Mouse (Mus musculus) forebrain, embryonic 15.5 days (tissue): ENCODE data around the gene Mt4. TPM values are rescaled to one million over a fixed set of nuclear protein-coding genes. Genes with fewer than 3 reads are reported as not detected.
A peak's percentile ranks its signal among the peaks of the same experiment; 100 is the strongest.

Experiments
- ATAC-seq: fragments of 200-750 bp; cut with Nextera tagmentation; replicated peaks from 2 replicates; pipeline ENCODE4 v1.8.0; 2017; ENCODE audit warnings: mild to moderate bottlenecking, moderate TSS enrichment, moderate library complexity
- H3K27ac ChIP-seq: fragments of 300-500 bp; sonication (generic); replicated peaks from 2 replicates; pipeline ENCODE4 v1.5.1; 2015; ENCODE audit warnings: mild to moderate bottlenecking, inconsistent platforms
- H3K27me3 ChIP-seq: fragments of 300-500 bp; sonication (generic); 2 replicates; pipeline ENCODE4 v1.6.1; 2015; ENCODE audit warnings: inconsistent platforms
- H3K36me3 ChIP-seq: fragments of 300-500 bp; sonication (generic); 2 replicates; pipeline ENCODE4 v1.6.1; 2015; ENCODE audit warnings: mild to moderate bottlenecking, inconsistent platforms
- H3K4me1 ChIP-seq: fragments of 300-500 bp; sonication (generic); 2 replicates; pipeline ENCODE4 v1.6.1; 2015; ENCODE audit warnings: inconsistent platforms
- H3K4me2 ChIP-seq: fragments of 300-500 bp; sonication (generic); replicated peaks from 2 replicates; pipeline ENCODE4 v1.6.1; 2015; ENCODE audit warnings: mild to moderate bottlenecking, inconsistent platforms
- H3K4me3 ChIP-seq: fragments of 300-500 bp; sonication (generic); 2 replicates; pipeline ENCODE4 v1.5.1; 2015; ENCODE audit warnings: mild to moderate bottlenecking, inconsistent platforms
- H3K9ac ChIP-seq: fragments of 300-500 bp; sonication (generic); replicated peaks from 2 replicates; pipeline ENCODE4 v1.6.1; 2015; ENCODE audit warnings: mild to moderate bottlenecking, inconsistent platforms
- H3K9me3 ChIP-seq: fragments of 300-500 bp; sonication (generic); 2 replicates; pipeline ENCODE4 v1.6.1; 2016; ENCODE audit warnings: inconsistent platforms
- WGBS: fragments of 180-500 bp; shearing (Covaris S2); methylation state at CpG from one replicate; pipeline ENCODE4 v1.1.7; 2015; ENCODE audit warnings: mixed read lengths; 5-methylcytosine and 5-hydroxymethylcytosine counted together
- polyA plus RNA-seq: library from polyadenylated mRNA; unstranded; fragments of >200 nt; fragmentation: Nextera tagmentation; extraction: Ambion mirVana; gene quantifications from 2 replicates; pipeline ENCODE4 v1.2.1, GENCODE M21; 2015

Gene Mt4
- polyA plus RNA-seq: not detected in 2 replicates

DNA sequence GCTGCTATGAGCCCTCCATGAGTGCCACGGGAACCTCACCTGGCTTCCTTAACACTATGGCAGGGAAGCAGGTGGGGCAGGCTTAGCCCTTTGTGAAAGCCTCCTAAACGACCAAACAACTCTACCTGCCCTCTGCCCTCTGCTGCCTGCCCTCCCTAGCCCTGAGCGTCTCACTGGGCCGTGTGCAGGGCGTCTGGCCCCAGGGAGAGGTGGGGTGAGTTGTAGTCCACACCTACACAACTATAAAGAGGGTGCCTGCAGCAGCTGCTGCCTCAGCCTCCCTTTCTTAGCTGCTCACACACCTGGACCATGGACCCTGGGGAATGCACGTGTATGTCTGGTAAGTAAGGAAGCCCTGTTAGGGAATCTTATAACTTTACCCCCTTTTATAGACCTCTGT, at the start of gene Mt4:
Gene Mt4 (plus strand): TSS at position 265 of the 400 bp plus-strand sequence.
- ATAC-seq: no peak
- WGBS: 65% methylated on average over 6 of the region's 6 CpGs
- no peak within 1 kb of the TSS for H3K4me3 ChIP-seq
- no peaks in the 10 kb centered on the region for H3K9me3 ChIP-seq
- H3K4me1 ChIP-seq: no peaks in the 10 kb centered on the region
- H3K27me3 ChIP-seq: no peaks in the 10 kb centered on the region
- H3K27ac ChIP-seq: no peak within 1 kb of the TSS
- no peak within 1 kb of the TSS for H3K9ac ChIP-seq
- H3K36me3 ChIP-seq: no peaks in the 10 kb centered on the region
- H3K4me2 ChIP-seq: no peak within 1 kb of the TSS

DNA sequence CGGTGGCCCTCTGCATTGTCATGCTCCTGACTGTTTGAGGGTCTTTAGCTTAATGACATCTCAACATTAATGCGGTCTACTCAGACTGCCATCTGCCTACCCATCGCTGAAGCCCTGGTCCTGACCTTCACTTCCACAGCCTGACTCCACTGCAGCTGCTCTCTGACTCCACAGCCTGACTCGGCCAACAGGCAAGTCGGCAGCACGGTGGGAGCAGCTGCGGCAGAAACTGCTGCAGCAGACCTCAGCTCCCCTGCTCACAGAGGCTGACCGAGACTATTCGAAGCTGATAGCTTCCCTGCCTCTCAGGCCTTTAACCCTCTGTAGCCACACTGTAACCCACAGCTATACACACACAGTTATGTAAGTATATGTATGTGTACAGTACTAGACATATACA, 49.0 kb upstream of the Mt4 start:
- H3K9me3 ChIP-seq: no peaks in the 10 kb centered on the region
- 91% methylated on average over 9 of the region's 9 CpGs for WGBS
- no peak for ATAC-seq

GRCm38 (mm10) chr8:94089715-94090114, 47.3 kb upstream of the Mt4 start:
- WGBS: 63% methylated on average over 6 of the region's 6 CpGs
- Histone ChIP-seq H3K4me1 (no peaks in the 10 kb centered on the region), H3K9ac (no peak overlapping the region), H3K4me2 (no peak overlapping the region), H3K4me3 (no peak overlapping the region), H3K36me3 (peaks cover 2% of the 10 kb centered on the region; the same call in 1 of the 2 replicates), H3K27ac (no peak overlapping the region), H3K9me3 (no peaks in the 10 kb centered on the region), H3K27me3 (no peaks in the 10 kb centered on the region)
- ATAC-seq: no peak

More for the DNA sequence above, 49.0 kb upstream of the Mt4 start:
- H3K4me1 ChIP-seq: no peaks in the 10 kb centered on the region
- H3K4me3 ChIP-seq: no peak overlapping the region
- no peaks in the 10 kb centered on the region for H3K27me3 ChIP-seq
- H3K36me3 ChIP-seq: peaks cover 2% of the 10 kb centered on the region; the same call in 1 of the 2 replicates
- H3K27ac ChIP-seq: no peak overlapping the region
- no peak overlapping the region for H3K9ac ChIP-seq
- no peak overlapping the region for H3K4me2 ChIP-seq

DNA sequence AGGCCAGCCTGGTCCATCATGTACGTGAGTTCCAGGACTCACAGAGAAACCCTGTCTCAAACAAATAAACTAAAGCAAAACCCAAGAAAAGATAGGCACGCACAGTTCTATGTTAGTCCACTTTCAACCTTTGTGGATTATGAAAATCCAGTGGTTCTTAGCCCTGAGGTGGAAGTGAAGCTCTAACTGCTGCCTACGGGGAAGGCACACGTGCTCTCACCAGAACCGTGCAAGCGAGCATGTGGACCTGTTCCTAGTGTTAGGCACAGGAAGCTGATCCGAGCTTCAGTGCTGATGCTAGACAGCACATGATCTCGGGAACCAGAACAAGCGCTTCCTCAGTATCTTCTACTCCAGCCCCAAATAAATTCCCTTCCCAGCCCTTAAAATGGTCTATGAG, 44.1 kb upstream of the Mt4 start:
- Histone ChIP-seq H3K4me1 (peaks cover 7% of the 10 kb centered on the region; the same call in 1 of the 2 replicates), H3K9ac (no peak overlapping the region), H3K27me3 (no peaks in the 10 kb centered on the region), H3K4me2 (no peak overlapping the region), H3K9me3 (no peaks in the 10 kb centered on the region), H3K27ac (no peak overlapping the region), H3K4me3 (no peak overlapping the region), H3K36me3 (no peaks in the 10 kb centered on the region; the same call in 1 of the 2 replicates)
- no peak for ATAC-seq
- WGBS: 89% methylated on average over 9 of the region's 9 CpGs

- WGBS: 84% methylated on average over 6 of the region's 6 CpGs
- no peak overlapping the region for H3K4me2 ChIP-seq
Observed at GRCm38 (mm10) chr8:94094281-94094680, 42.7 kb upstream of the Mt4 start.

DNA sequence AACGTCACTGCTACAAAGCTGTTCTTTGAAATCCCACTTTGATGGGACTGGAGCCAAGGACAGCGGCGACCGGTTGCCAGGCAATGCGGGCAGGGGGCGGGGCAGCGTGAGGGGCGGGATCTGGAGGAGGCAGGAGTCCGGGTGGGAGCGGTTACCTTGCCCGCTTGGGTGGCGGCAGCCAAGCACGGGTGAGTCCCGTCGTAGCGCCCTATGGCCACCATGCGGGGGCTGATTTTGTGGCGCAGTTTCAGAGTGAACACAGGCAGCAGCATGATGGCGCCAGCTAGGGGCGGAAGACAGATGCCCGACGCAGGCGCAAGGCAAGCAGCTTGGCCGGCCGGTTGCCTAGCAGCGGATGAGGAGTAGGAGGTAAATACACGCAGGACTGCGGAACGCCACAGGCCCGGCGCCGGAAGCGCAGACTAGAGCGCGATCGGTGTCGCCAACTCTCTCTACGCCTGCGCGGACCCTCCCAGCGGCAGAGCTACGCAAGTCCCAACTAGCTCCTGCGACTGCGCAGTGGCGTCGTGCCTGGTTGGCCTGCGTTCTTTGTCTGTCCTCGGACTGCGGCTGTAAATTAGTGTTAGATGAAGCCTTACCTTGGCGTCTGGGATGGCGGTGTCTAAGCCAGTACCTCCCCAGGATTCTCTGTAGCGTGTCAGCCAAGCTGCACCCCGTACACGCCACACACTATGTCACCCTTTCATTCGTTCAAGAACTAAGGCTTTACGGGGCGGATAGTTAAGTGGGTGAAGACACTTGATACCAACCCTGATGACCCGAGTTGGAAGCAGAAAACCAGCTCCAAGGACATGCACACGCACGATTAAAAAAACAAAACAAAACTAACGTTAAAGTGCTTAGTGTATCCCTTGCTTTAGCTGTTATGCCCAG, 38.7 kb upstream of the Mt4 start, which contains the start of gene Bbs2:
Gene Bbs2 (minus strand): TSS at position 848 of the 894 bp plus-strand sequence.
- Histone ChIP-seq H3K27me3 (no peaks in the 10 kb centered on the region), H3K27ac (peak within 1 kb of the TSS; percentile 98), H3K4me2 (peak within 1 kb of the TSS; percentile 56), H3K9ac (peak within 1 kb of the TSS; percentile 65), H3K4me1 (peaks cover 12% of the 10 kb centered on the region), H3K4me3 (peak within 1 kb of the TSS; percentile 61), H3K9me3 (no peaks in the 10 kb centered on the region), H3K36me3 (no peaks in the 10 kb centered on the region)
- peak; percentile 99 for ATAC-seq
- under 1% methylated on average over 61 of the region's 61 CpGs for WGBS

More at GRCm38 (mm10) chr8:94094281-94094680, 42.7 kb upstream of the Mt4 start:
- Histone ChIP-seq H3K36me3 (no peaks in the 10 kb centered on the region), H3K9me3 (no peaks in the 10 kb centered on the region), H3K27me3 (no peaks in the 10 kb centered on the region), H3K27ac (no peak overlapping the region), H3K4me3 (no peak overlapping the region), H3K4me1 (peaks cover 12% of the 10 kb centered on the region), H3K9ac (no peak overlapping the region)
- ATAC-seq: no peak

DNA sequence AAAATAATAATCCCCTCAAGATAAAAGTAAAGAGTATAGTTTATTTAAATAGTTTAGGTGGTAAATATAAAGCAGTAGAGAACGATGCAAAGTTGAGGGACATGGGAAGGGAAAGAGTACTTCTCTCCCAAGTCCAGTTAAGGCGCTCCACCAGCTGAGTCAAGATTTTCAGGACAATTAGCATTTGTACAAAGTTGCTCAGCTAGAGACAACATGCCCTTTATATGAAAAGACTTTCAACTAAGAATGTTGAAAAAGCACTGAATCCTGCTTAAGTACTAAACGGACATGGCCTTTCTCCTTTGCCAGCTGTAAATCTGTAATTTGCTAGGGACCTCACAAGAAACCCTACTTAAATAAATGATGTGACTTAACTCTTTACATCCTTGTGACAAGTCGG, 38.0 kb upstream of the Mt4 start:
- H3K27ac ChIP-seq: peak overlapping the region; percentile 98
- peak overlapping the region; percentile 56 for H3K4me2 ChIP-seq
- H3K4me1 ChIP-seq: peaks cover 12% of the 10 kb centered on the region
- 11% methylated on average over 4 of the region's 4 CpGs for WGBS
- ATAC-seq: no peak
- H3K4me3 ChIP-seq: peak overlapping the region; percentile 61
- no peaks in the 10 kb centered on the region for H3K9me3 ChIP-seq
- peak overlapping the region; percentile 56; the same call in 1 of the 2 replicates for H3K9ac ChIP-seq
- no peaks in the 10 kb centered on the region for H3K27me3 ChIP-seq
- no peaks in the 10 kb centered on the region for H3K36me3 ChIP-seq

- H3K27ac ChIP-seq: no peak overlapping the region
- peaks cover 4% of the 10 kb centered on the region for H3K4me1 ChIP-seq
- ATAC-seq: no peak
- H3K4me3 ChIP-seq: no peak overlapping the region
- no peak overlapping the region for H3K9ac ChIP-seq
- no peak overlapping the region for H3K4me2 ChIP-seq
- WGBS: 49% methylated on average over 5 of the region's 5 CpGs
- no peaks in the 10 kb centered on the region for H3K27me3 ChIP-seq
- H3K9me3 ChIP-seq: no peaks in the 10 kb centered on the region
- H3K36me3 ChIP-seq: no peaks in the 10 kb centered on the region
Observed at GRCm38 (mm10) chr8:94104146-94104545, 32.9 kb upstream of the Mt4 start.

- WGBS: 81% methylated on average over 3 of the region's 3 CpGs
- Histone ChIP-seq H3K9me3 (no peaks in the 10 kb centered on the region), H3K36me3 (no peaks in the 10 kb centered on the region), H3K9ac (no peak overlapping the region), H3K4me1 (0 out of 2 replicates have a peak, but pooled peaks cover 4% of the 10 kb centered on the region), H3K4me2 (no peak overlapping the region), H3K27ac (no peak overlapping the region), H3K27me3 (no peaks in the 10 kb centered on the region), H3K4me3 (no peak overlapping the region)
- ATAC-seq: no peak
Observed at GRCm38 (mm10) chr8:94107871-94108270, 29.1 kb upstream of the Mt4 start.

- no peak for ATAC-seq
- 90% methylated on average over 6 of the region's 6 CpGs for WGBS
- no peaks in the 10 kb centered on the region for H3K9me3 ChIP-seq
Observed at GRCm38 (mm10) chr8:94109396-94109795, 27.6 kb upstream of the Mt4 start.

DNA sequence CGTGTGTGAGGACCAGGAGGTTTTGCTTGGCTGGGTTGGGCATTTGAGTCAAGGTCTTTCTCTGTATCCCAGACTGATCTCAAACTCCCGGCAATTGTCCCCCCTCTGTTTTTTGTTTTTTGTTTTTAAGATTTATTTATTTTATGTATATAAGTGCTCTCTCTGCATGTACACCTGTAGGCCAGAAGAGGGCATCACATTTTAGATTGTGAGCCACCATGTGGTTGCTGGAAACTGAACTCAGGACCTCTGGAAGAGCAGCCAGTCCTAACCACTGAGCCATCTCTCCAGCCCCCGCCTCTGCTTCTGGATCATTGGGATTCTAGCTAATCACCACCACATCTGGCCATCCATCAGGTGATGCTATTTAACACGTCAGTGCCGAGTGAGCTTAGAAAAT, 27.2 kb upstream of the Mt4 start:
- Histone ChIP-seq H3K4me3 (no peak overlapping the region), H3K9ac (no peak overlapping the region), H3K36me3 (no peaks in the 10 kb centered on the region), H3K9me3 (no peaks in the 10 kb centered on the region), H3K4me2 (no peak overlapping the region), H3K27me3 (no peaks in the 10 kb centered on the region), H3K4me1 (no peaks in the 10 kb centered on the region), H3K27ac (no peak overlapping the region)
- ATAC-seq: no peak
- WGBS: 80% methylated on average over 5 of the region's 5 CpGs

More at GRCm38 (mm10) chr8:94109396-94109795, 27.6 kb upstream of the Mt4 start:
- H3K27me3 ChIP-seq: no peaks in the 10 kb centered on the region
- H3K4me2 ChIP-seq: no peak overlapping the region
- H3K4me1 ChIP-seq: 0 out of 2 replicates have a peak, but pooled peaks cover under 1% of the 10 kb centered on the region
- H3K27ac ChIP-seq: no peak overlapping the region
- H3K9ac ChIP-seq: no peak overlapping the region
- H3K36me3 ChIP-seq: no peaks in the 10 kb centered on the region
- no peak overlapping the region for H3K4me3 ChIP-seq

- no peaks in the 10 kb centered on the region for H3K4me1 ChIP-seq
- WGBS: 60% methylated on average over 6 of the region's 6 CpGs
- no peak overlapping the region for H3K4me2 ChIP-seq
- no peak overlapping the region for H3K9ac ChIP-seq
- no peaks in the 10 kb centered on the region for H3K27me3 ChIP-seq
- ATAC-seq: no peak
- H3K9me3 ChIP-seq: no peaks in the 10 kb centered on the region
- no peaks in the 10 kb centered on the region for H3K36me3 ChIP-seq
- H3K27ac ChIP-seq: no peak overlapping the region
- H3K4me3 ChIP-seq: no peak overlapping the region
Observed at GRCm38 (mm10) chr8:94110526-94111177, 26.3 kb upstream of the Mt4 start.
